Mouse (Mus musculus): Measurements from ENCODE around the gene Arhgap18.
"Not testable (repeated sequence)": the region's sequence is repeated elsewhere in the genome, so short reads cannot be mapped to it uniquely, and the experiment has no call there.

The Arhgap18 gene

GRCm38 (mm10) chr10:26900426-26900825, 147.2 kb downstream of the Arhgap18 start:
- peak; percentile 11 for DNase-seq (ENCODE audit: low spot score)

GRCm38 (mm10) chr10:26903781-26904180, 150.6 kb downstream of the Arhgap18 start:
- DNase-seq (ENCODE audit: low spot score): no peak

DNA sequence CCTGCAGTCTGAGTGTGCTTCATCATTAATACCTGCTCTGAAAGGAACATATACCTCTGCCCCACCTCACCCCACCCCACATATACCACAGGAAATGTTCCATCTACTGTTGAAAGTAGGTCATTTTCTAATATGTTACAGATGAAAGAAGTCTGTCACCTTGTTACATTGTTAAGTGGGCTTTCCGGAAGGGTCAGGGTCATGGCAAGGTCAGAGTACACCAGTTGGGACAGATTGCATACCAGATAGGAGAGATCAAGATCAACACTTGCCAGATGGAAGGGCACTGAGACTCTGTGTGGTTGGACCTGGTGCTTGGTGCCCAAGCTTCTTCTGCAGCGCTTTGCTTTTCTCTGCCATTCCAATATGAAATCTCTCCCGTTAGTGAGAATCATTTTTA, 158.0 kb downstream of the Arhgap18 start:
- no peak for DNase-seq (ENCODE audit: low spot score)

GRCm38 (mm10) chr10:26912112-26912797, 159.0 kb downstream of the Arhgap18 start:
- no peak for DNase-seq (ENCODE audit: low spot score)

- DNase-seq (ENCODE audit: low spot score): no peak
Observed at GRCm38 (mm10) chr10:26912807-26913206, 159.6 kb downstream of the Arhgap18 start.

GRCm38 (mm10) chr10:26919307-26919977, 166.2 kb downstream of the Arhgap18 start:
- peak; percentile 88 for DNase-seq (ENCODE audit: low spot score)

DNA sequence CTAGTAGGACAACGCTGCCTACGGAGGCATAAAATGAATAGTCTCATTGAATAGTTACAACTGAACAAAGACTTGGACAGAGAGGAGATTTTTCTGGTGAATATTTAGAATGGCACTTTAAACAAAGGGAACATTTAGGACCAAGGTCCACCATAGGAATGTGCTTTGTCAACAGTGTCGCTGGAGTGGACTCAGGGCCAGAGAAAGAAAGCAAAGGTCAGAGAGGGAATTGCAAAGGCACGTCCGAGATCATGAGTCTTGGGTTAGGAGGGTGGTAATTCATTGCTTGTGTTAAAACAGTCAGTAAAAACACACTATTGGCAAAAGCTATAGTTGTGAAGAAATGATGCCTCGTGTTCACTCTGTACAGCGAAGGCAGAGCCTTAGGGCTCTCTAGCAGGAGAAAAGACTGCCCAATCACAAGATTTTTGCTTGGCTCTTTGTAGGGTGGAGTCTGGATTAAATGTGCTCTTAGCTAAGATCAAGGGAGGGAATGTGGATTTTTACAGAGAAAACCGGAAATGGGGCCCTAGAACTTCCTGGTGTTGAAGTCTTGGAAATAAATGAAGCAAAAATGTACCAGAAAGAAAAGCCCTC, 167.3 kb downstream of the Arhgap18 start:
- DNase-seq (ENCODE audit: low spot score): peak; percentile 55

DNA sequence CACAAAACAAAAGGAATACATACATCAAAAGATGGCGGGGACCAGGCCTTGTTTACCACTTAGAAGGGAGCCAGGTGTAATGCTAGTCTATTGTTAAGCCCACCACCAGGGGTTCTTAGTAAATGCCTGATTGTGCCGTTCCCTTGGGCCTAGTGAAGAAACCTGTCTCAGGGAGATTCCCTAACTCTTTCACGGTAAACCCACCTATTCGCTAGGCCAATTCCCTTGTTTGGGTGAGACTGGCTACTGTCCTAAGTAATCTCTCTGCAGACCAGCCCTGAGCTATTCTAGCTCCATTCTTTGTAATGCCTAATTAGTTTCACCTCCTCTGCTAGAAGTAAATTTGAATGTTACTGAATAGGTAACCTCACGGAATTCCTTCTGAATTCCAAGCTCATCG, 182.8 kb downstream of the Arhgap18 start:
- not testable (repeated sequence) for DNase-seq (ENCODE audit: low spot score)

DNA sequence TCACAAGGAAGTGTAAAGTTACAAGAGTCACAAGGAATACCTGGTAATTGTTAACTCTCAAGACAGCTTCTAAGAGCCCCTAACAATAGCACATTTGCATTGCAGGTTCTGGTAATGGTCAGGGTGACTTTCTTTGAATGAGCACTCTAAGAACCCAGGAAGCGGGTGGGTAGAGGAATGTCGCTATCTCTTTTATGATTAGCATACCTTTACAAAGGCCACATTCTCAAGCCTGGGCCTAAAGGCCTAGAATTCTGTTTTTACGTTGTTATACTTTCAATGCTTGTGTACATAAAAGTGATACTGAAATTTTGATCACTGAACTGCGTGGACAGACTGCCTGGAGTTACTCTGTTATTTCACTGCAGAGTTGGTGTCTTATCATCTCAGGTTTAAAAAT, 185.2 kb downstream of the Arhgap18 start:
- DNase-seq (ENCODE audit: low spot score): not testable (repeated sequence)

- DNase-seq (ENCODE audit: low spot score): no peak
Observed at GRCm38 (mm10) chr10:26939549-26939948, 186.3 kb downstream of the Arhgap18 start.

DNA sequence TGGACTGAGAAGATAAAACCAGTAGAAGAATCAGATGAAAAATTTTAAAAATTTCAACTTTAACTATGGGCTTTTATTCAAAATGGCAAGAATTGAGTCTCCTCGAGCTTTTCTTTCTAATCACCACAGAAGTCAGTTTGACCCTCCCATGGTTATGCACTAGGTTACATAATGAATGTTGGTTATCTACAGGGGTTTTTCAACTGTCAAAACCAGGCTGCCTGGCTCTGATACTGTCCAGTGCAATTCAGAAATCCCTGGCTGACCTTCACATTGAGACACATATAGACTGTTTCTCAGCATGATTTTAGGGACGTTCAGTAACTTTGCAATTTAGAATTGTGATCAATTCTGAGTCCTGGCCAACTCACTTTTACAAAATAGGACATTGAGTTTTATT, 195.1 kb downstream of the Arhgap18 start:
- peak; percentile 2 for DNase-seq (ENCODE audit: low spot score)

DNA sequence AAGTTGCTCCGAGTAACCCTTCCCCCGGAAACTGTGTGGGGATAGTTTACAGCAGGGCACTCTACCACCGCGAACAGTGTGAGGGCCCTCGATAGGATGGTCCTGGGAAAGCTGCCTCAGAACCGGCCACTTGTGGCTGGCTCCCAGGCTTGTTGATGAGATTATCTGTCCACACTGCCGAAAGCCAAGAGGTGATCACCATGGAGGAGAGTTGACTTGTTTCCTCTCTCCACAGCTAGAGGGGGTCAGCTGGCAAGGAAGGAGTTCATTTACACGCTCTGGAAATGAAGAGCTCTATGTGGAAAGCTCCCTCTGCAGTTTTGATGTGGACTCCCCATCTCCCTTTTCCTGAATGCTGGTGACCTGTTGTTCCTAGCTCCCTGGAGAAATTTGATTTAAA, 196.4 kb downstream of the Arhgap18 start:
- no peak for DNase-seq (ENCODE audit: low spot score)

- DNase-seq (ENCODE audit: low spot score): no peak
Observed at GRCm38 (mm10) chr10:26950448-26950847, 197.2 kb downstream of the Arhgap18 start.

DNA sequence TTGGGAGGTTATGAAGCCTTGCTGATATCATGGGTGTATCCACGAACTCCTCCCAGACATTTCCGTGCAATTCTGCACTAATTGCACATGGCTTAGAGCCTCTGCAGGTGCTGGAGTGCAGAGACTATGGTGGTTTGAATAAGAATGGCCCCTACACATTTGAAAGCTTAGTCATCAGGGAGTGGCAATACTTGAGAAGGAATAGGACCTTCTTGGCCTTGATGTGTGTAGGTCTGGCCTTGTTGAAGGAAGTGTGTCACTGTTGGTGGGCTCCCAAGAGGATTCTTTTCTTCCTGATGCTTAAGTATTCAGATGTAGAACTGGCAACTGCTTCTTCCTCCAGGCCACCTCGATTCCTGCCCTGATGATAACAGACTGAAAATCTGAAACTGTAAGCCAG, 205.3 kb downstream of the Arhgap18 start:
- DNase-seq (ENCODE audit: low spot score): no peak

Data from adipocyte (in vitro differentiated cells).